Mouse (Mus musculus): ENCODE measurements around the gene Bax.
A peak's percentile ranks its signal among the peaks of the same experiment; 100 is the strongest.

- TF ChIP-seq CTCF (IDR thresholded peaks at IDR 0.05; ENCODE audit: extremely low read depth, insufficient read length, insufficient replicate concordance, low read depth, low read length): peak; percentile 36; the same call in 1 of the 2 replicates
- no peak for TF ChIP-seq POLR2A (IDR thresholded peaks at IDR 0.05; ENCODE audit: low read depth, low read length)
These were observed 29.0 kb downstream of the Bax start, which contains the start of gene Ruvbl2 for GRCm38 (mm10) chr7:45437521-45438276.
